Mouse (Mus musculus) stomach, postnatal 0 days (tissue): ENCODE results near the gene Apoe. TPM values are rescaled to one million over a fixed set of nuclear protein-coding genes. Genes with fewer than 3 reads are reported as not detected.
A peak's percentile ranks its signal among the peaks of the same experiment; 100 is the strongest.

Source experiments
- ATAC-seq: fragments of 200-750 bp; cut with Nextera tagmentation; 2 replicates; pipeline ENCODE4 v1.8.0; 2017; ENCODE audit not compliant: low FRiP score, low TSS enrichment
- DNase-seq: peaks from one replicate; pipeline ENCODE4 v3.0.0-alpha.2; 2016; ENCODE audit warnings: low spot score
- H3K27ac ChIP-seq: fragments of 300-500 bp; sonication (generic); replicated peaks from 2 replicates; pipeline ENCODE4 v1.5.1; 2014; ENCODE audit warnings: mild to moderate bottlenecking, control low read depth
- H3K27me3 ChIP-seq: fragments of 300-500 bp; sonication (generic); 2 replicates; pipeline ENCODE4 v1.6.1; 2014; ENCODE audit warnings: low read length; ENCODE audit not compliant: control insufficient read depth, insufficient read depth
- H3K36me3 ChIP-seq: fragments of 300-500 bp; sonication (generic); 2 replicates; pipeline ENCODE4 v1.6.1; 2014; ENCODE audit warnings: low read length, mixed read lengths; ENCODE audit not compliant: control insufficient read depth, insufficient read depth
- H3K4me1 ChIP-seq: fragments of 300-500 bp; sonication (generic); replicated peaks from 2 replicates; pipeline ENCODE4 v1.6.1; 2014; ENCODE audit warnings: antibody characterized with exemption; ENCODE audit not compliant: control insufficient read depth, insufficient read depth
- H3K4me2 ChIP-seq: fragments of 300-500 bp; sonication (generic); replicated peaks from 2 replicates; pipeline ENCODE4 v1.6.1; 2014; ENCODE audit warnings: low read depth, mild to moderate bottlenecking, control low read depth, moderate library complexity
- H3K4me3 ChIP-seq: fragments of 300-500 bp; sonication (generic); 2 replicates; pipeline ENCODE4 v1.5.1; 2014; ENCODE audit warnings: low read depth, low read length, control low read depth
- H3K9ac ChIP-seq: fragments of 300-500 bp; sonication (generic); 2 replicates; pipeline ENCODE4 v1.6.1; 2014; ENCODE audit warnings: mild to moderate bottlenecking, low read length, control low read depth, mixed read lengths
- H3K9me3 ChIP-seq: fragments of 300-500 bp; sonication (generic); 2 replicates; pipeline ENCODE4 v1.6.1; 2016; ENCODE audit warnings: low read length; ENCODE audit not compliant: control insufficient read depth
- CTCF ChIP-seq: IDR thresholded peaks from 2 replicates; pipeline ENCODE4 v1.5.1; 2016; ENCODE audit warnings: antibody characterized with exemption, low read depth, mild to moderate bottlenecking, moderate library complexity
- EP300 ChIP-seq: optimal IDR thresholded peaks from 2 replicates; pipeline ENCODE3; 2016; ENCODE audit warnings: antibody characterized with exemption
- WGBS: fragments of 180-500 bp; shearing (Covaris S2); extraction: QIAGEN DNeasy Blood & Tissue Kit; methylation state at CpG from one replicate; pipeline ENCODE4 v1.1.7; 2014; 5-methylcytosine and 5-hydroxymethylcytosine counted together
- polyA plus RNA-seq: library from polyadenylated mRNA; unstranded; fragments of >200 nt; fragmentation: Nextera tagmentation; extraction: Ambion mirVana; gene quantifications from 2 replicates; pipeline ENCODE4 v1.2.1, GENCODE M21; 2015

Apoe gene
- polyA plus RNA-seq, 1 experiment from 2014 or later, result 383 TPM

- H3K4me1 ChIP-seq, result peaks cover 6% of the 10 kb centered on the region; the same call in 1 of the 2 replicates
- peak overlapping the region; percentile 99 for H3K4me3 ChIP-seq
- no peak overlapping the region for H3K27ac ChIP-seq
- peak overlapping the region; percentile 99 for H3K9ac ChIP-seq
- 11% methylated on average over 8 of the region's 8 CpGs for WGBS
- H3K4me2 ChIP-seq, result peak overlapping the region; percentile 92
- TF ChIP-seq CTCF (no peak), EP300 (no peak)
- no peak for ATAC-seq
- no peaks in the 10 kb centered on the region for H3K9me3 ChIP-seq
- no peaks in the 10 kb centered on the region for H3K36me3 ChIP-seq
- no peaks in the 10 kb centered on the region for H3K27me3 ChIP-seq
- no peak for DNase-seq
Measured at GRCm38 (mm10) chr7:19663940-19664339, 35.0 kb downstream of the Apoe start.

GRCm38 (mm10) chr7:19652614-19653013 lies 46.4 kb downstream of the Apoe start:
- DNase-seq (no peak), ATAC-seq (no peak)
- no peak overlapping the region for H3K27ac ChIP-seq
- H3K27me3 ChIP-seq, result no peaks in the 10 kb centered on the region
- WGBS, result 97% methylated on average over 2 of the region's 2 CpGs
- no peak overlapping the region for H3K9ac ChIP-seq
- no peak for TF ChIP-seq CTCF
- no peak for TF ChIP-seq EP300
- peaks cover 7% of the 10 kb centered on the region; the same call in 1 of the 2 replicates for H3K36me3 ChIP-seq
- no peak overlapping the region for H3K4me3 ChIP-seq
- H3K4me1 ChIP-seq, result no peaks in the 10 kb centered on the region
- no peak overlapping the region for H3K4me2 ChIP-seq
- no peaks in the 10 kb centered on the region for H3K9me3 ChIP-seq

- no peaks in the 10 kb centered on the region for H3K4me1 ChIP-seq
- ATAC-seq (no peak), DNase-seq (no peak)
- no peak overlapping the region for H3K4me3 ChIP-seq
- H3K4me2 ChIP-seq, result no peak overlapping the region
- H3K9me3 ChIP-seq, result no peaks in the 10 kb centered on the region
- no peak overlapping the region for H3K9ac ChIP-seq
- no peak for TF ChIP-seq CTCF
- no peak for TF ChIP-seq EP300
- H3K27me3 ChIP-seq, result no peaks in the 10 kb centered on the region
- 65% methylated on average over 6 of the region's 6 CpGs for WGBS
- no peak overlapping the region for H3K27ac ChIP-seq
- H3K36me3 ChIP-seq, result peaks cover 9% of the 10 kb centered on the region; the same call in 1 of the 2 replicates
Measured at GRCm38 (mm10) chr7:19651063-19651786, 47.8 kb downstream of the Apoe start.

Other genes starting within 250 kb of the Apoe start
- 5.2 and 5.3 TPM in 2 replicates for gene Mark4, start 240.4 kb downstream of the Apoe start, polyA plus RNA-seq
- 0.97 and 1.1 TPM in 2 replicates for gene Exoc3l2, start 235.9 kb downstream of the Apoe start, polyA plus RNA-seq
- gene Bloc1s3, start 190.8 kb downstream of the Apoe start, polyA plus RNA-seq, result 3.2 and 3.7 TPM in 2 replicates
- gene Trappc6a, start 190.8 kb downstream of the Apoe start, polyA plus RNA-seq, result 113 and 123 TPM in 2 replicates
- 30.8 and 33.0 TPM in 2 replicates for gene Nkpd1, start 181.3 kb downstream of the Apoe start, polyA plus RNA-seq
- 16.5 and 21.2 TPM in 2 replicates for gene Ppp1r37, start 136.1 kb downstream of the Apoe start, polyA plus RNA-seq
- 3.7 and 5.0 TPM in 2 replicates for gene Zfp296, start 121.9 kb downstream of the Apoe start, polyA plus RNA-seq
- 108 and 114 TPM in 2 replicates for gene Gemin7, start 121.6 kb downstream of the Apoe start, polyA plus RNA-seq
- gene Clasrp, start 94.7 kb downstream of the Apoe start, polyA plus RNA-seq, result 19.0 and 21.5 TPM in 2 replicates
- 7.3 and 8.7 TPM in 2 replicates for gene Relb, start 69.8 kb downstream of the Apoe start, polyA plus RNA-seq
- gene Clptm1, start 34.2 kb downstream of the Apoe start, polyA plus RNA-seq, result 55.0 and 65.1 TPM in 2 replicates
- 8.7 and 10.7 TPM in 2 replicates for gene Apoc2, start 21.2 kb downstream of the Apoe start, polyA plus RNA-seq
- not detected in 2 replicates for gene Gm44805, start 17.8 kb downstream of the Apoe start, polyA plus RNA-seq
- 2.8 and 6.1 TPM in 2 replicates for gene Apoc4, start 17.7 kb downstream of the Apoe start, polyA plus RNA-seq
- gene Apoc1, start 6.5 kb downstream of the Apoe start, polyA plus RNA-seq, result 79.6 and 88.4 TPM in 2 replicates
- gene Tomm40, start 16.2 kb upstream of the Apoe start, polyA plus RNA-seq, result 98.0 and 105 TPM in 2 replicates
- gene Nectin2, start 51.3 kb upstream of the Apoe start, polyA plus RNA-seq, result 82.2 and 83.8 TPM in 2 replicates
- gene Bcam, start 71.8 kb upstream of the Apoe start, polyA plus RNA-seq, result 87.5 and 103 TPM in 2 replicates
- gene Cblc, start 97.6 kb upstream of the Apoe start, polyA plus RNA-seq, result 44.4 and 48.5 TPM in 2 replicates
- gene Bcl3, start 123.6 kb upstream of the Apoe start, polyA plus RNA-seq, result 8.9 and 9.1 TPM in 2 replicates
- 0.29 and 0.41 TPM in 2 replicates for gene Gm19345, start 152.8 kb upstream of the Apoe start, polyA plus RNA-seq
- not detected in 2 replicates for gene Ceacam16, start 162.1 kb upstream of the Apoe start, polyA plus RNA-seq
- 9.5 and 10.2 TPM in 2 replicates for gene Ceacam19, start 188.8 kb upstream of the Apoe start, polyA plus RNA-seq
- 6.2 and 6.7 TPM in 2 replicates for gene Pvr, start 222.0 kb upstream of the Apoe start, polyA plus RNA-seq